Mouse (Mus musculus): ENCODE measurements around the gene Efemp2.

Efemp2 gene

GRCm38 (mm10) chr19:5496052-5496370, 22.3 kb downstream of the Efemp2 start:
- DNase-seq (ENCODE audit: low read depth, low spot score), result no peak

GRCm38 (mm10) chr19:5500330-5500875, 26.6 kb downstream of the Efemp2 start:
- no peak for DNase-seq (ENCODE audit: low read depth, low spot score)

GRCm38 (mm10) chr19:5503687-5504086, 29.9 kb downstream of the Efemp2 start, which contains the start of gene 1700020D05Rik:
1700020D05Rik (minus strand) TSS chr19:5503787.
- no peak for DNase-seq (ENCODE audit: low read depth, low spot score)

- DNase-seq (ENCODE audit: low read depth, low spot score), result peak; percentile 100
These were observed 36.6 kb downstream of the Efemp2 start, which contains the start of gene Snx32 for GRCm38 (mm10) chr19:5510031-5511026. Snx32 (minus strand) TSS chr19:5510538.

- DNase-seq (ENCODE audit: low read depth, low spot score), result no peak
These were observed 37.4 kb downstream of the Efemp2 start for GRCm38 (mm10) chr19:5511074-5511632.

GRCm38 (mm10) chr19:5512091-5513004, 38.6 kb downstream of the Efemp2 start:
- no peak for DNase-seq (ENCODE audit: low read depth, low spot score)

- no peak for DNase-seq (ENCODE audit: low read depth, low spot score)
These were observed 39.2 kb downstream of the Efemp2 start for GRCm38 (mm10) chr19:5513005-5513349.

GRCm38 (mm10) chr19:5515840-5516777, 42.4 kb downstream of the Efemp2 start:
- DNase-seq (ENCODE audit: low read depth, low spot score), result no peak

- DNase-seq (ENCODE audit: low read depth, low spot score), result no peak
These were observed 43.3 kb downstream of the Efemp2 start for GRCm38 (mm10) chr19:5516906-5517505.

- no peak for DNase-seq (ENCODE audit: low read depth, low spot score)
These were observed 45.0 kb downstream of the Efemp2 start for GRCm38 (mm10) chr19:5518721-5519120.

GRCm38 (mm10) chr19:5525204-5525603, 51.5 kb downstream of the Efemp2 start:
- DNase-seq (ENCODE audit: low read depth, low spot score), result no peak

- DNase-seq (ENCODE audit: low read depth, low spot score), result peak; percentile 91
These were observed 55.8 kb downstream of the Efemp2 start for GRCm38 (mm10) chr19:5529325-5530137.

GRCm38 (mm10) chr19:5530138-5530524, 56.4 kb downstream of the Efemp2 start:
- DNase-seq (ENCODE audit: low read depth, low spot score), result no peak
